Mouse (Mus musculus): Measurements from ENCODE around the gene Tollip. TPM values are rescaled to one million over a fixed set of nuclear protein-coding genes. Genes with fewer than 3 reads are reported as not detected.

The Tollip gene
- 69.0 and 71.2 TPM in 2 replicates for polyA plus RNA-seq (2015; fragmentation: Nextera tagmentation; extraction: Ambion mirVana)

DNA sequence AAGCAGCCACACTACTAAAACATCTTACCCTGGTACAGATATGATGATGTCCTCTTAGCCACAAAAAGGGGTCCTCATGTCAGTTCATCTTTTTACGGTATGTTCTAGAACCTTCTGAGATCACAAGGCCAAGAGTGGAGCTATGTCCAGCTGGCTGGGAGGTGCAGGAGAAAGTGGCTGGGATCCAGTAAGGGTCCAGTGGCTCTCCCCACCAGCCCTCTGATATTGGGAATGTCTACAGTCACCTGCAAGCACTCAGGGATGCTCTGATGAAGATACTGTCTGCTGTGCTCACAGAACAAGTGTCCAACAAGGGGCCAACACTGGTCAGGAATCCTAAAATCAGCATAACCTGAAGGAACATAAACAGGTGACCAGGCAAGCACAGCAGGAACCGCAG lies at the start of gene Tollip:
TSS of gene Tollip (minus strand) at position 101 of the 400 bp plus-strand sequence.
- no peak within 1 kb of the TSS for H3K27ac ChIP-seq
- no peak within 1 kb of the TSS for H3K9ac ChIP-seq (replicated peaks)
- peaks cover 6% of the 10 kb centered on the region for H3K27me3 ChIP-seq
- H3K4me1 ChIP-seq (replicated peaks): peaks cover under 1% of the 10 kb centered on the region; the same call in 1 of the 2 replicates
- no peak for ATAC-seq
- H3K36me3 ChIP-seq: no peaks in the 10 kb centered on the region
- no peak within 1 kb of the TSS for H3K4me3 ChIP-seq (replicated peaks)
- H3K4me2 ChIP-seq (replicated peaks): no peak within 1 kb of the TSS
- 90% methylated on average over 2 of the region's 2 CpGs for WGBS
- H3K9me3 ChIP-seq: no peaks in the 10 kb centered on the region

DNA sequence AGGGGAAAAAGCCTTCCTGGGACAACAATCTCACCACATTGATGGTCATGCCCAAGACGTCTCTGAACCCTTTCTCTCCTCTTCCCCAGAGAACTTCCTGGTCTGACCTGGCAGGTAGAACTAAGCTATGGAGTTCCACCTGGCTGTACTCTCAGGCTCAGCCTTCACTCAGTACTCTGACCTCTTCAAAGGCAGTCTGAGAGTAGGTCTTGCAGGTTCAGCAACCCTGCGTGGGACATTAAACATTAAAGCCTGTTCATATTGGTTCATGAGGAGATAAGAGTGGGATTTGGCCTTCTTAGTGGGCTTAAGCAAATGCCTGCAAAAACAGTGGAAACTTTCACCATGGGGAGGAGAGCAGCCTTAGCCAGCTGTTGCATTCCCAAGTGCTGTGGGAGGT lies 48.0 kb upstream of the Tollip start:
- H3K4me3 ChIP-seq (replicated peaks): no peak overlapping the region
- no peak overlapping the region for H3K27ac ChIP-seq
- H3K36me3 ChIP-seq: peaks cover 5% of the 10 kb centered on the region
- no peak overlapping the region for H3K9ac ChIP-seq (replicated peaks)
- H3K9me3 ChIP-seq: no peaks in the 10 kb centered on the region
- WGBS: 94% methylated on average over 2 of the region's 2 CpGs
- H3K4me1 ChIP-seq (replicated peaks): peaks cover 92% of the 10 kb centered on the region
- H3K27me3 ChIP-seq: no peaks in the 10 kb centered on the region
- ATAC-seq: no peak
- no peak overlapping the region for H3K4me2 ChIP-seq (replicated peaks)

DNA sequence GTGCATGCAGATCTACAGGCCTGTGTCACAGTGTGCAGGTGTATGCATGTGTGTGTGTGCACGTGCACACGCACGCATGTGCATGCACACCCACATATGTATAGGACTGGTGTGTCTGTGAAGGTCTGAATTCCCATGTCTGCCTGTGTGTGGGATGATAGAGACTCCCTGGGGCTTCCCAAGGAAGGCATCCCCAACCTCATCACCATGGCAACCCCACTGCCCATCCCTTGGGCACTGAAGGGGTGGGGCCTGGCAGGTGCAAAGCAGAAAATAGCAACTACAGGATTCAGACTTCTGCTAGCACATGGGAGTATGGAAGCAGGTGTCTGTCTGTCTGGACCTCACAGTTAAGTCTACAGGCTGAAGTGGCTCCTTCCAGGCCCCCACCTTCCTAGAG lies 44.2 kb upstream of the Tollip start:
- peak; percentile 51 for ATAC-seq
- H3K4me1 ChIP-seq (replicated peaks): peaks cover 96% of the 10 kb centered on the region
- no peaks in the 10 kb centered on the region for H3K9me3 ChIP-seq
- WGBS: 95% methylated on average over 3 of the region's 3 CpGs
- H3K27me3 ChIP-seq: no peaks in the 10 kb centered on the region
- H3K4me2 ChIP-seq (replicated peaks): peak overlapping the region; percentile 26; the same call in 1 of the 2 replicates
- peaks cover 5% of the 10 kb centered on the region for H3K36me3 ChIP-seq
- no peak overlapping the region for H3K4me3 ChIP-seq (replicated peaks)
- H3K27ac ChIP-seq: no peak overlapping the region
- no peak overlapping the region for H3K9ac ChIP-seq (replicated peaks)

DNA sequence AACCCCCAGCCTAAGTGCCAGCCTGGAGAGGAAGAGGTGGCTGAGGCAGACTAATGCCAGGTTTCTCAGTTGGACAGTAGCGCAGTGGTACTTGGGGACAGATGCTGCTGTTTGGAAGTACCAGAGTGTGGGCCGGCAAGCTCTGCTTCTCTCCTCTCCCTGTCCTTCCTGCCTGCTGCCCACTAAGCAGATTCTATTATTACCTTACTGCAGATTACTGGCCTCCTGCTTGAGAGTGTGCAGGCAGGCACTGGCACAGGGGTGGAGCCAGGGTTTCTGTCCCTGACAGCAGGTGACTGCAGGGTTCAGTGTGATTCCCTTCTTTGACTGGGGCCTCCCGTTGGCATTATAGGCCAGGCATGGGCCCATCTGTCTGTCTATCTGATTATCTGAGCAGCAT lies 43.2 kb upstream of the Tollip start:
- peaks cover 5% of the 10 kb centered on the region for H3K36me3 ChIP-seq
- H3K9me3 ChIP-seq: no peaks in the 10 kb centered on the region
- H3K9ac ChIP-seq (replicated peaks): 0 out of 2 replicates have a peak overlapping the region, but pooled peaks have one; percentile 28
- 0 out of 2 replicates have a peak overlapping the region, but pooled peaks have one; percentile 5 for H3K4me2 ChIP-seq (replicated peaks)
- no peak overlapping the region for H3K4me3 ChIP-seq (replicated peaks)
- WGBS: 73% methylated on average over 3 of the region's 3 CpGs
- ATAC-seq: no peak
- H3K4me1 ChIP-seq (replicated peaks): peaks cover 96% of the 10 kb centered on the region
- no peaks in the 10 kb centered on the region for H3K27me3 ChIP-seq
- H3K27ac ChIP-seq: peak overlapping the region; percentile 58

DNA sequence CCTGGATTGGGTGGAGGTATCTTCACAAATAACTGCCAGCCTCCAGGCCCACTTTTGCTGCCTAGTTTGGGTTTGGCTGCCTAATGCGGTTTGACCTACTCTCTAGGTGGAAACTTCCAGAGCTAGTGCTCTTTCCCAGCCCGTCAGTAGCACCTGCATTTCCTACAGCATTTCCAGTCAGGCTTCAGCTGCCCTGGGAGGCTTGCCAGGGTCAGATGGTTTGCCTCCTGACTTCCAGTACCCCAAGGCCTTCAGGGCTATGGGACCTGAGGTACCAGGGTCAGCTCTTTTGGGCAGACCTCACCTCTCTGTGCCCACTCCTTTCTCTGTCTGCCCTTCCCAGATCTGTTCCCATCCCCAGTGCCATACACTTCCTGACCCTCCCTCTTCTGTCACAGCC lies 42.6 kb upstream of the Tollip start:
- H3K4me2 ChIP-seq (replicated peaks): peak overlapping the region; percentile 5; the same call in 1 of the 2 replicates
- no peaks in the 10 kb centered on the region for H3K9me3 ChIP-seq
- no peaks in the 10 kb centered on the region for H3K27me3 ChIP-seq
- H3K4me1 ChIP-seq (replicated peaks): peaks cover 96% of the 10 kb centered on the region
- peaks cover 5% of the 10 kb centered on the region for H3K36me3 ChIP-seq
- no peak overlapping the region for H3K27ac ChIP-seq
- peak overlapping the region; percentile 28; the same call in 1 of the 2 replicates for H3K9ac ChIP-seq (replicated peaks)
- no peak for ATAC-seq
- WGBS: 94% methylated on average over 2 of the region's 2 CpGs
- H3K4me3 ChIP-seq (replicated peaks): no peak overlapping the region

DNA sequence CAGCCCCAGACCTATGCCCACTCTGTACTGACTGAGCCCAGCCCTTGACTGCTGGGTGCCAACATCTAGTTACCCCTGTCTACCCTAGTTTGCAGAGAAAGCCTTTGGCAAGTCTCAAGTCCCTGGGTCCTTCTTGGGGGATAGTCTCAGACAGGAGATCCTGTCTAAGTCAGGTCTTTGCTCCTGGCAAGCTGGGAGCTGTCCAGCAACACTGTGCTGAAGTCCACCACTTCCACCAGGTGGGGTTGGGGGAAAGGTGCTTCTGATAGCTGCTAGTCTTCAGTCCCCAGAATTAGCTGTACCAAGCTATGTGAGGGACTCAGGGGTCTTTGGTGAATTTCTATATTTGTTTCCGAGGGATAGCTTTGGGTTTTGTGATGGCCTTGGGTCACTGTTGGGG lies 40.8 kb upstream of the Tollip start:
- H3K9me3 ChIP-seq: no peaks in the 10 kb centered on the region
- WGBS: 89% methylated on average over 1 of the region's 1 CpGs
- H3K4me1 ChIP-seq (replicated peaks): peaks cover 96% of the 10 kb centered on the region
- no peak overlapping the region for H3K9ac ChIP-seq (replicated peaks)
- H3K4me3 ChIP-seq (replicated peaks): no peak overlapping the region
- no peaks in the 10 kb centered on the region for H3K36me3 ChIP-seq
- no peak overlapping the region for H3K27ac ChIP-seq
- ATAC-seq: no peak
- H3K4me2 ChIP-seq (replicated peaks): no peak overlapping the region
- H3K27me3 ChIP-seq: no peaks in the 10 kb centered on the region

DNA sequence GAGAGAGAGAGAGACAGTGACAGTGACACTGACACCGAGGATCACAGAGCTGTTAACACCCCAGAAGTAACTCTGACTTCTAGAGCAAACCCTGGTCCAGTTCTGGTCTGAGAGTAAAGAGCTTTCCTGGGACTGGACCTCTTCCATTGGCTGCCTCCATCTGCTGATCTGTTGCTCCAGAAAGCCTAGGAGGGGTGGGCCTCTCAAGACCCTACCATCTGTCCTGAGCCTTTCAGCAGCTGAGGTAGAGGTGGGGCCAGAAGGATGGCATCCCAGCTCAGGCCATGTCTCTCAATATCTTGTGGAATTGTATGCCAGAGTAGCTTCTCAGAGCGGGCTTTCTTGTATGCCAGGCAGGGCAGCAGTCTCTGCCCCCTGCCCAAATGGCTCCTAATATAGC lies 39.9 kb upstream of the Tollip start:
- Histone ChIP-seq H3K27me3 (no peaks in the 10 kb centered on the region), H3K4me1 (replicated peaks) (peaks cover 99% of the 10 kb centered on the region), H3K4me3 (replicated peaks) (no peak overlapping the region), H3K36me3 (peaks cover 4% of the 10 kb centered on the region; the same call in 1 of the 2 replicates), H3K27ac (no peak overlapping the region), H3K9me3 (no peaks in the 10 kb centered on the region), H3K9ac (replicated peaks) (0 out of 2 replicates have a peak overlapping the region, but pooled peaks have one; percentile 4), H3K4me2 (replicated peaks) (no peak overlapping the region)
- WGBS: 75% methylated on average over 2 of the region's 2 CpGs
- ATAC-seq: no peak

DNA sequence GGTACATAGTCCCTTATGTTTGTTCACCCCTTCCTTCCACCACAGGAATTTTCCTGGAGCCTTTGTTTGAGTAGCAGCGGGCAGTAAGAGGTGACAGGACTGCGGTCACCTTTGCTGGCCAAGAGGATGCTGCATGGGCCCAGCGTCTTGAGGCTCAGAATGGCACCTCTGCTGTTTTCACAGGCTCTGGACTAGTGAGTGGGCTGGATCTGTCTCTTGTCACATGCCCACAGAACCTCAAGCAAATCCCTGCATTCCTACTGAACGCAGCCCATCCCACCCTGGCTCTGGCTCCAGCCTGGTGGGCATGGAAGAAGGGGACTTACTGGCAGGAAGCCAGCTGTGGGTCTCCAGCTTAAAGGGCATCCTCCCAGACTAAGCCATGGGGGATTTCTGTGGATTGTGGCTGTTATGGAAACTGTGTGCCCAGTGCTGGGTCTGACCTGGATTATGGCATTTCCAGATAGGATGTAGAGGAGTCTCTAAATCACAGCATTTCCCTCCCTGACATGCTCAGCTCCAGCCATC lies 39.3 kb upstream of the Tollip start:
- peak overlapping the region; percentile 2; the same call in 1 of the 2 replicates for H3K4me2 ChIP-seq (replicated peaks)
- peaks cover 99% of the 10 kb centered on the region for H3K4me1 ChIP-seq (replicated peaks)
- no peaks in the 10 kb centered on the region for H3K27me3 ChIP-seq
- 73% methylated on average over 4 of the region's 4 CpGs for WGBS
- no peak; the same call in 1 of the 2 replicates for ATAC-seq
- peaks cover 4% of the 10 kb centered on the region; the same call in 1 of the 2 replicates for H3K36me3 ChIP-seq
- H3K9ac ChIP-seq (replicated peaks): peak overlapping the region; percentile 21
- 0 out of 2 replicates have a peak overlapping the region, but pooled peaks have one; percentile 25 for H3K27ac ChIP-seq
- H3K9me3 ChIP-seq: no peaks in the 10 kb centered on the region
- H3K4me3 ChIP-seq (replicated peaks): no peak overlapping the region

DNA sequence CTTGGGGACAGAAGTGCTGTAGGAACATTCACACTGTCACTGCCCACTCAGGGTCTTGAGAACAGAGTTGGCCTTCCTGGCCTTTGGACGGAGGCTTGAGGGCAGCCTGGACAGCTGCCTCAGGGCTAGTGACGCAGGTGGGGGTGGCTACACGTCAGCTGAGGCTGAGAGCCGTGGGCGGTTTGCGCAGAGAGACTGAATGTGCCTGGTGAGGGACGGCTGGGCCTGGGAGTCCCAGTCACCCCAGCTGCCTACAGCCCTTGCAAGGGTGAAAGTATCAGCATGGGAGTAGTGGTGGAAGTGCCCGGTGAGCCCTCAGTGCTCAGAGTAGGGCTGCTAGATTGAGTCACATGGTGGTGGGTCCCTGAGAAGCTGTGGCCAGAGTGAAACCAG lies 37.9 kb upstream of the Tollip start:
- peaks cover 99% of the 10 kb centered on the region for H3K4me1 ChIP-seq (replicated peaks)
- no peak overlapping the region; the same call in 1 of the 2 replicates for H3K9ac ChIP-seq (replicated peaks)
- H3K4me2 ChIP-seq (replicated peaks): no peak overlapping the region; the same call in 1 of the 2 replicates
- 78% methylated on average over 8 of the region's 8 CpGs for whole genome bisulfite sequencing
- no peak for ATAC-seq
- no peak overlapping the region for H3K4me3 ChIP-seq (replicated peaks)
- H3K9me3 ChIP-seq: no peaks in the 10 kb centered on the region
- peaks cover 11% of the 10 kb centered on the region for H3K36me3 ChIP-seq
- H3K27ac ChIP-seq: 0 out of 2 replicates have a peak overlapping the region, but pooled peaks have one; percentile 25
- no peaks in the 10 kb centered on the region for H3K27me3 ChIP-seq

DNA sequence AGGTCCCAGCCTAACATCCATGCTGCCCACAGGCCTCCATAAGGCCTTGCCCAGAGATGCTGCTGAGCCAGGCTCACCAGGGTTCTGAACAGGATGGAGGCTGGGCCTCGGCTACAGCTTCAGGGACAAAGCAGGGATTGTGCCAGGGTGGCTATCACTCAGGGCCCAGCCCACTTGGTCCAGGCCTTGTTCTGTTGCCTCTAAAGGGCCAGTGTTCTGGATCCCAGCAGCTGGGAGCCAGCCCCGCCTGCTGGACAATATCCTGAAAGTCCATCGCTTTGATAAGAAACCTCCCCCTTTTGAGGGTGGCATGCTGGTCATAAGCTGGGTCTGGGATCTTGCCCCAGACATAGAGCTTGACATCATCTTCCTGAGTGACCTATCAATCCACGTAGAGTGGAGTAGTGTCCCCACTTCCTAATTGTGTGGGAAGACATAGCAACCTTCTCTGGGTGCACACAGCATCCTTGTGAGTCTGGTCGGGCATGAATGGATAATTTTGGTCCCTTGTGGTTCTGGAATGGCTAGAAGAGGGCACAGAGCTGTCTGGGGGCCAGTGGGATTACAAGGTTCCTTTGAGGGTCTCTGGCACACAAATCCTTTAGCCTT lies 37.4 kb upstream of the Tollip start:
- no peak overlapping the region for H3K4me3 ChIP-seq (replicated peaks)
- peaks cover 97% of the 10 kb centered on the region for H3K4me1 ChIP-seq (replicated peaks)
- no peak overlapping the region; the same call in none of the 2 replicates for H3K9ac ChIP-seq (replicated peaks)
- no peak for ATAC-seq
- no peaks in the 10 kb centered on the region for H3K27me3 ChIP-seq
- peaks cover 11% of the 10 kb centered on the region for H3K36me3 ChIP-seq
- WGBS: 74% methylated on average over 5 of the region's 5 CpGs
- H3K9me3 ChIP-seq: no peaks in the 10 kb centered on the region
- peak overlapping the region; percentile 32 for H3K4me2 ChIP-seq (replicated peaks)
- H3K27ac ChIP-seq: peak overlapping the region; percentile 25; the same call in 1 of the 2 replicates

DNA sequence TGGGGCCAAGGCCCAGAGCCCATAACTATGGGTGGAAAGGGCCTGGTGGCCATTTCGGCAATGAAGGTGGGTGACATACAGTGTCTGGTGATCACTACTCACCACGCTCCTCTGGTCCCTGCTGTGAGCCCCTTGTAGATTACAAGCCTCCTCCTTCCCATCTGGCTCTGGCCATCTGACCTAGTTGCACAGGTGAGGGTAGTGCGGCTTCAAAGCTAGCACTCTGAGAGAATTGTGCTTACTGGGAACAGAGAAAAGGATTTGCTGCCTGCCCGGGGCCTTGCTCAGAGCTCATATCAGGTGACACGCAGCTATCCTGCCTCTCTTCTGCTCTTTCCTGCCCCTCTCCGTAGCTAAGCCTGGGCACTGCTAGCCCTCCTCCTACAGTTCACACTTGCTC lies 35.3 kb upstream of the Tollip start:
- no peak for ATAC-seq
- WGBS: 84% methylated on average over 6 of the region's 6 CpGs
- Histone ChIP-seq H3K27me3 (no peaks in the 10 kb centered on the region), H3K4me1 (replicated peaks) (peaks cover 82% of the 10 kb centered on the region), H3K27ac (peak overlapping the region; percentile 10; the same call in 1 of the 2 replicates), H3K9me3 (no peaks in the 10 kb centered on the region), H3K36me3 (peaks cover 11% of the 10 kb centered on the region), H3K9ac (replicated peaks) (peak overlapping the region; percentile 37; the same call in 1 of the 2 replicates), H3K4me2 (replicated peaks) (peak overlapping the region; percentile 22), H3K4me3 (replicated peaks) (0 out of 2 replicates have a peak overlapping the region, but pooled peaks have one; percentile 4)

DNA sequence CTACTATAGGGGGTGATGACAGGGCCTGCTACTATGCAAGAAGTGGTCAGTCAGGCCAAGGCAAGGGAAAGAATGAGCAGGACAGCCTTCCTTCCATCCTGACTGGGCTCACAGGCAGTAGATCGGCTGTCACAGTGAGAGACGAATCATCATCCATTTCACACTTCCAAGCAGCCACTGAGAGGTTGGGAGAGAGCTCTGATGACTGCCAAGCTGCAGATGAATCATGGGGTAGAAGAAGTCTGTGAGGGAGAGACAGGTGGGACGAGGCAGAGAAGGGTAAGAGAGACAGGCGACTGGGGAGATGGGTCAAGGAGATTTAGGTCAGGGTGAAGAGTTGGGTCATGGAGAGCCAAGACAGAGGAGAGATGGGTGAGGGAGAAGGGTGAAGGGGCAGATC lies 34.6 kb upstream of the Tollip start:
- Histone ChIP-seq H3K27me3 (no peaks in the 10 kb centered on the region), H3K9ac (replicated peaks) (no peak overlapping the region; the same call in 1 of the 2 replicates), H3K27ac (no peak overlapping the region), H3K36me3 (peaks cover 11% of the 10 kb centered on the region), H3K9me3 (no peaks in the 10 kb centered on the region), H3K4me2 (replicated peaks) (0 out of 2 replicates have a peak overlapping the region, but pooled peaks have one; percentile 22), H3K4me3 (replicated peaks) (0 out of 2 replicates have a peak overlapping the region, but pooled peaks have one; percentile 3), H3K4me1 (replicated peaks) (peaks cover 83% of the 10 kb centered on the region)
- WGBS: 85% methylated on average over 4 of the region's 4 CpGs
- no peak for ATAC-seq

Data from midbrain, embryonic 13.5 days (tissue).